Mouse (Mus musculus) G1E (cell line): ENCODE data around the gene Phf23. TPM values are rescaled to one million over a fixed set of nuclear protein-coding genes. Genes with fewer than 3 reads are reported as not detected.

Experiments
- ATAC-seq: 2 replicates; pipeline ENCODE4 v1.8.0; 2016; ENCODE audit warnings: mild to moderate bottlenecking; ENCODE audit not compliant: insufficient number of reproducible peaks, poor library complexity, low FRiP score, severe bottlenecking; ENCODE audit errors: extremely low read depth
- DNase-seq: peaks from one replicate; pipeline ENCODE4 v3.0.0; 2012; ENCODE audit warnings: low spot score
- H3K27me3 ChIP-seq: 2 replicates; pipeline ENCODE4 v1.6.1; 2012; ENCODE audit warnings: mild to moderate bottlenecking, low read length, inconsistent platforms; ENCODE audit not compliant: insufficient read depth
- H3K36me3 ChIP-seq: replicated peaks from 2 replicates; pipeline ENCODE3; 2012; ENCODE audit warnings: mild to moderate bottlenecking, inconsistent platforms
- H3K4me1 ChIP-seq: 2 replicates; pipeline ENCODE4 v1.6.1; 2012; ENCODE audit warnings: low read depth, low read length, inconsistent platforms, mixed read lengths; ENCODE audit not compliant: insufficient read depth
- H3K4me3 ChIP-seq: 2 replicates; pipeline ENCODE4 v1.5.1; 2012; ENCODE audit warnings: low read depth, mild to moderate bottlenecking, inconsistent platforms, low read length, moderate library complexity, mixed read lengths
- H3K9me3 ChIP-seq: replicated peaks from 2 replicates; pipeline ENCODE4 v1.6.1; 2012; ENCODE audit warnings: inconsistent platforms
- CTCF ChIP-seq: IDR thresholded peaks from 2 replicates; pipeline ENCODE4 v1.5.1; 2012; ENCODE audit warnings: low read depth, low read length, inconsistent platforms, mixed read lengths
- GATA1 ChIP-seq: IDR thresholded peaks from 2 replicates; pipeline ENCODE4 v1.6.1; 2012; ENCODE audit warnings: borderline replicate concordance, low read length, inconsistent platforms, mixed read lengths
- GATA2 ChIP-seq: IDR thresholded peaks from 2 replicates; pipeline ENCODE4 v1.6.1; 2012; ENCODE audit warnings: low read depth, low read length, inconsistent platforms, borderline replicate concordance
- POLR2AphosphoS5 ChIP-seq: IDR thresholded peaks from 2 replicates; pipeline ENCODE4 v1.6.1; 2012; ENCODE audit warnings: low read depth, low read length, inconsistent platforms; ENCODE audit not compliant: insufficient replicate concordance
- TAL1 ChIP-seq: conservative IDR thresholded peaks from 2 replicates; pipeline ENCODE4 v1.6.1; 2012; ENCODE audit warnings: low read depth, low read length, inconsistent platforms, mixed read lengths
- polyA plus RNA-seq: library from polyadenylated mRNA; stranded (reverse); fragments of >175 nt; gene quantifications from 2 replicates; pipeline ENCODE4 v1.2.3, GENCODE M21; 2012
- total RNA-seq, 2 experiments: library from RNA; stranded (forward) in 1 of 2; stranded (reverse) in 1 of 2; fragments of 200-1000 nt in 1 of 2; fragments of >200 nt in 1 of 2; fragmentation: Nextera tagmentation in 1 of 2; gene quantifications; 2 replicates each; pipeline ENCODE4 v1.2.3; 2014 to 2017

The Phf23 gene
- total and polyA plus RNA-seq, 3 experiments, result 56.4 to 92.1 (median 84.4) TPM

- H3K9me3 ChIP-seq, result no peaks in the 10 kb centered on the region
- no peaks in the 10 kb centered on the region for H3K27me3 ChIP-seq
- TF ChIP-seq GATA1 (no peak), GATA2 (no peak), CTCF (no peak), TAL1 (no peak), POLR2AphosphoS5 (no peak)
- DNase-seq, result no peak
- H3K4me1 ChIP-seq, result peaks cover 34% of the 10 kb centered on the region
- no peak for ATAC-seq
- peaks cover 62% of the 10 kb centered on the region for H3K36me3 ChIP-seq
- H3K4me3 ChIP-seq, result peak within 1 kb of the TSS; percentile 79
These were observed 14.3 kb upstream of the Phf23 start, which contains the start of gene Ctdnep1 for GRCm38 (mm10) chr11:69981141-69981762. Ctdnep1 (plus strand) TSS chr11:69981156.

- no peak for TF ChIP-seq GATA1
- no peak for TF ChIP-seq POLR2AphosphoS5
- TF ChIP-seq CTCF, result no peak
- TF ChIP-seq TAL1, result no peak
- TF ChIP-seq GATA2, result no peak
- H3K36me3 ChIP-seq, result peaks cover 62% of the 10 kb centered on the region
- no peak for DNase-seq
These were observed 13.4 kb upstream of the Phf23 start, which contains the start of gene Elp5 for GRCm38 (mm10) chr11:69982225-69982624. Elp5 (minus strand) TSS chr11:69982517.

GRCm38 (mm10) chr11:69982877-69983276, 12.7 kb upstream of the Phf23 start:
- TF ChIP-seq POLR2AphosphoS5 (no peak), CTCF (no peak), TAL1 (no peak), GATA1 (no peak)
- DNase-seq (no peak), ATAC-seq (no peak)
- no peaks in the 10 kb centered on the region for H3K9me3 ChIP-seq
- no peaks in the 10 kb centered on the region for H3K27me3 ChIP-seq
- H3K4me3 ChIP-seq, result peak overlapping the region; percentile 50; the same call in 1 of the 2 replicates
- peaks cover 34% of the 10 kb centered on the region for H3K4me1 ChIP-seq
- peaks cover 63% of the 10 kb centered on the region for H3K36me3 ChIP-seq

More at GRCm38 (mm10) chr11:69982225-69982624, 13.4 kb upstream of the Phf23 start, which contains the start of gene Elp5:
- no peak for ATAC-seq
- Histone ChIP-seq H3K27me3 (no peaks in the 10 kb centered on the region), H3K4me3 (peak within 1 kb of the TSS; percentile 79), H3K4me1 (peaks cover 34% of the 10 kb centered on the region), H3K9me3 (no peaks in the 10 kb centered on the region)

- Histone ChIP-seq H3K4me3 (no peak overlapping the region; the same call in 1 of the 2 replicates), H3K36me3 (peaks cover 63% of the 10 kb centered on the region), H3K9me3 (no peaks in the 10 kb centered on the region), H3K4me1 (peaks cover 34% of the 10 kb centered on the region), H3K27me3 (no peaks in the 10 kb centered on the region)
- DNase-seq (no peak), ATAC-seq (no peak)
- TF ChIP-seq TAL1, result no peak
- no peak for TF ChIP-seq GATA2
- TF ChIP-seq GATA1, result no peak
- TF ChIP-seq CTCF, result no peak
- no peak for TF ChIP-seq POLR2AphosphoS5
These were observed 12.2 kb upstream of the Phf23 start for GRCm38 (mm10) chr11:69983377-69983776.

GRCm38 (mm10) chr11:69984431-69984830, 11.1 kb upstream of the Phf23 start:
- Histone ChIP-seq H3K36me3 (peaks cover 67% of the 10 kb centered on the region), H3K27me3 (no peaks in the 10 kb centered on the region), H3K4me3 (no peak overlapping the region), H3K4me1 (peaks cover 30% of the 10 kb centered on the region), H3K9me3 (no peaks in the 10 kb centered on the region)
- TF ChIP-seq GATA2 (no peak), CTCF (no peak), POLR2AphosphoS5 (no peak), TAL1 (no peak), GATA1 (no peak)
- DNase-seq (no peak), ATAC-seq (no peak)

GRCm38 (mm10) chr11:69989949-69990348, 5.6 kb upstream of the Phf23 start:
- no peak for DNase-seq
- peaks cover 79% of the 10 kb centered on the region for H3K36me3 ChIP-seq
- H3K9me3 ChIP-seq, result no peaks in the 10 kb centered on the region
- peaks cover 43% of the 10 kb centered on the region for H3K4me1 ChIP-seq
- TF ChIP-seq GATA2 (no peak), GATA1 (no peak), TAL1 (no peak), CTCF (no peak), POLR2AphosphoS5 (no peak)
- ATAC-seq, result no peak
- H3K4me3 ChIP-seq, result no peak overlapping the region; the same call in 1 of the 2 replicates
- no peaks in the 10 kb centered on the region for H3K27me3 ChIP-seq
